Mouse (Mus musculus) hindbrain, embryonic 15.5 days (tissue): ENCODE data around the gene Psg17. TPM values are rescaled to one million over a fixed set of nuclear protein-coding genes. Genes with fewer than 3 reads are reported as not detected.
"Not testable (repeated sequence)": the region's sequence is repeated elsewhere in the genome, so short reads cannot be mapped to it uniquely, and the experiment has no call there.

Experiments used
- ATAC-seq: fragments of 200-750 bp; cut with Nextera tagmentation; 2 replicates; pipeline ENCODE4 v1.8.0; 2017; ENCODE audit warnings: low read depth, moderate number of reproducible peaks, moderate TSS enrichment; ENCODE audit not compliant: low FRiP score
- H3K27ac ChIP-seq: fragments of 300-500 bp; sonication (generic); replicated peaks from 2 replicates; pipeline ENCODE4 v1.5.1; 2015; ENCODE audit warnings: mild to moderate bottlenecking, inconsistent platforms
- H3K27me3 ChIP-seq: fragments of 300-500 bp; sonication (generic); 2 replicates; pipeline ENCODE4 v1.6.1; 2015; ENCODE audit warnings: control low read depth, inconsistent platforms
- H3K36me3 ChIP-seq: fragments of 300-500 bp; sonication (generic); 2 replicates; pipeline ENCODE4 v1.6.1; 2015; ENCODE audit warnings: control low read depth, inconsistent platforms
- H3K4me1 ChIP-seq: fragments of 300-500 bp; sonication (generic); replicated peaks from 2 replicates; pipeline ENCODE4 v1.6.1; 2015; ENCODE audit warnings: control low read depth, inconsistent platforms
- H3K4me2 ChIP-seq: fragments of 300-500 bp; sonication (generic); 2 replicates; pipeline ENCODE4 v1.6.1; 2015; ENCODE audit warnings: moderate library complexity, mild to moderate bottlenecking, inconsistent platforms
- H3K4me3 ChIP-seq: fragments of 300-500 bp; sonication (generic); 2 replicates; pipeline ENCODE4 v1.5.1; 2015; ENCODE audit warnings: mild to moderate bottlenecking, inconsistent platforms
- H3K9ac ChIP-seq: fragments of 300-500 bp; sonication (generic); 2 replicates; pipeline ENCODE4 v1.6.1; 2015; ENCODE audit warnings: inconsistent platforms
- H3K9me3 ChIP-seq: fragments of 300-500 bp; sonication (generic); 2 replicates; pipeline ENCODE4 v1.6.1; 2016; ENCODE audit warnings: control low read depth, inconsistent platforms
- WGBS: fragments of 180-500 bp; shearing (Covaris S2); methylation state at CpG from one replicate; pipeline ENCODE4 v1.1.7; 2015; 5-methylcytosine and 5-hydroxymethylcytosine counted together
- polyA plus RNA-seq: library from polyadenylated mRNA; unstranded; fragments of >200 nt; fragmentation: Nextera tagmentation; extraction: Ambion mirVana; gene quantifications from 2 replicates; pipeline ENCODE4 v1.2.1, GENCODE M21; 2015

Psg17 gene
- polyA plus RNA-seq, 1 experiment from 2014 or later, result 0.06 TPM

DNA sequence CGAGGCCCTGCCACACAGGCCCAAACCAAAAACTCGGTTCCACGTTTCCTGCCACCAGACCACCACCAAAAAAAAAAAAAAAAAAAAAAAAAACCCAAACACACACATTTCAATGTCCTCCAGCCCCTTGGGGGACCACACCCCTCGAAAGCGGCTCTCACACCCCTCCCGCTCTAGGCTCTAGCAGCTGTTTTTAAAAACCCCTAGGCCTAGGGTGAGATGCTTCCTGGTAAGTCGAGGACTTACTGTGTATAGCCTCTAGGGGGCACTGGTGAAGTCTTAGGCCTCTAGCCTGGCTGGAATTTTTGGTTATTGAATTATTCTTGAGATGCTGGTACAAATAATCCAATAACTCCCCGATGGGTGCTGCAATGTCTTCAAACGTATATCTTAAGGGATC, 7.2 kb upstream of the Psg17 start:
- H3K36me3 ChIP-seq, result no peaks in the 10 kb centered on the region
- no peaks in the 10 kb centered on the region for H3K4me1 ChIP-seq
- no peak overlapping the region for H3K4me3 ChIP-seq
- 65% methylated on average over 9 of the region's 9 CpGs for WGBS
- ATAC-seq, result no peak
- H3K27me3 ChIP-seq, result no peaks in the 10 kb centered on the region
- H3K9ac ChIP-seq, result no peak overlapping the region
- H3K27ac ChIP-seq, result no peak overlapping the region
- H3K9me3 ChIP-seq, result no peaks in the 10 kb centered on the region
- H3K4me2 ChIP-seq, result no peak overlapping the region

- Histone ChIP-seq H3K4me1 (no peaks in the 10 kb centered on the region), H3K9me3 (no peaks in the 10 kb centered on the region), H3K4me3 (no peak overlapping the region), H3K27me3 (no peaks in the 10 kb centered on the region), H3K27ac (no peak overlapping the region), H3K9ac (no peak overlapping the region), H3K4me2 (no peak overlapping the region), H3K36me3 (no peaks in the 10 kb centered on the region)
- no peak for ATAC-seq
- WGBS, result 61% methylated on average over 26 of the region's 26 CpGs
These were observed 6.6 kb upstream of the Psg17 start for GRCm38 (mm10) chr7:18827792-18828546.

- ATAC-seq, result no peak
- H3K4me1 ChIP-seq, result no peaks in the 10 kb centered on the region
- no peaks in the 10 kb centered on the region for H3K27me3 ChIP-seq
- H3K4me2 ChIP-seq, result no peak overlapping the region
- H3K9me3 ChIP-seq, result no peaks in the 10 kb centered on the region
- WGBS, result 88% methylated on average over 9 of the region's 9 CpGs
- no peaks in the 10 kb centered on the region for H3K36me3 ChIP-seq
- no peak overlapping the region for H3K9ac ChIP-seq
- no peak overlapping the region for H3K4me3 ChIP-seq
- H3K27ac ChIP-seq, result no peak overlapping the region
These were observed 3.1 kb downstream of the Psg17 start for GRCm38 (mm10) chr7:18818301-18818700.

GRCm38 (mm10) chr7:18803526-18803925, 17.9 kb downstream of the Psg17 start:
- H3K36me3 ChIP-seq, result no peaks in the 10 kb centered on the region
- H3K4me1 ChIP-seq, result no peaks in the 10 kb centered on the region
- H3K27ac ChIP-seq, result no peak overlapping the region
- no peak overlapping the region for H3K4me2 ChIP-seq
- H3K27me3 ChIP-seq, result no peaks in the 10 kb centered on the region
- no peak for ATAC-seq
- H3K9ac ChIP-seq, result no peak overlapping the region
- no peak overlapping the region for H3K4me3 ChIP-seq
- no peaks in the 10 kb centered on the region for H3K9me3 ChIP-seq

GRCm38 (mm10) chr7:18799129-18799528, 22.3 kb downstream of the Psg17 start:
- no peak for ATAC-seq
- Histone ChIP-seq H3K9ac (no peak overlapping the region), H3K27me3 (no peaks in the 10 kb centered on the region), H3K4me3 (no peak overlapping the region), H3K4me1 (no peaks in the 10 kb centered on the region), H3K36me3 (no peaks in the 10 kb centered on the region), H3K9me3 (no peaks in the 10 kb centered on the region), H3K27ac (no peak overlapping the region), H3K4me2 (no peak overlapping the region)
- WGBS, result 53% methylated on average over 3 of the region's 3 CpGs

- 86% methylated on average over 1 of the region's 1 CpGs for WGBS
- no peaks in the 10 kb centered on the region for H3K36me3 ChIP-seq
These were observed 23.0 kb downstream of the Psg17 start, which contains the start of gene Psg19 for GRCm38 (mm10) chr7:18798420-18798819. Gene Psg19 (minus strand): TSS chr7:18798520.

DNA sequence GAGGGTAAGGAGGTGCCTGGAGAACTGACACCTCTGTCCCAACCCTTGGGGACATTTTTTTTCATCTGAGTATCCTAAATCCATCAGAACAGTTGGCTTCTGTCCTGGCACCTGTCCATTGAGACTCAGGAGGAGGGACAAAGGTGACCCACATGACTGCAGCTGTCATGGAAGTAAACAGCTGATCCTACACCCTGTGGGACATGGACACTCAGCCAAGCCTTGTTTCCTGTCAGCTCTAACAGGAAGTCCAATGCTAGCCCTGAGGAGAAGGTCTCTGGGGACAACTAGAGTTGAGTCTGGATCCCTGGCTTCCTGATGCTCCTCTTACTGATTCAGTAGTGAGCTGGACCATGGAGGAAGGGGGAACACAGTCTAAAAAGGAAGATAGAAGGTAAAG, 30.7 kb downstream of the Psg17 start:
- H3K4me2 ChIP-seq, H3K36me3 ChIP-seq, H3K27me3 ChIP-seq, H3K9ac ChIP-seq, H3K4me3 ChIP-seq, H3K4me1 ChIP-seq, H3K27ac ChIP-seq, H3K9me3 ChIP-seq, ATAC-seq: not testable (repeated sequence)

More at GRCm38 (mm10) chr7:18798420-18798819, 23.0 kb downstream of the Psg17 start, which contains the start of gene Psg19:
- ATAC-seq, result no peak
- Histone ChIP-seq H3K4me1 (no peaks in the 10 kb centered on the region), H3K9ac (no peak within 1 kb of the TSS), H3K4me3 (no peak within 1 kb of the TSS), H3K4me2 (no peak within 1 kb of the TSS), H3K27me3 (no peaks in the 10 kb centered on the region), H3K9me3 (no peaks in the 10 kb centered on the region), H3K27ac (no peak within 1 kb of the TSS)

DNA sequence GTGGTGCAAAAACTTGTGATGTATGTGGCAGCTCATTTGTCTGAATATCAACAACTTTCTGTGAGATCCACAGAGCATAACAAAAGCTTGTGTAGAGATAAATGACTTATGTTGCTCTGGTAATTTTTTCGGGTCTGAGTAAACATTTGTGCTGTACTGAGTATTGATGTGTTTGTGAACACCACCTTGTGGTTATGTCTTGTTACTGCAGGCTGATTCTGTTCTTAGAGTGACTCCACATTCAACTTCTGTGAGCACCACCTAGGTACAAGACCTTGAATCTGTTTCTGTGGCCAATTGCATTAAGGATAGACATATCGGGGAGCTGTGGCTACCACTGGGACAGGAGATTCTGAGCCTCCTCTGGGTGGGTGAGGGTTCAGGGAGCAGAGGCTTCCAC, 40.1 kb downstream of the Psg17 start:
- H3K4me3 ChIP-seq, H3K9ac ChIP-seq, H3K4me2 ChIP-seq, H3K4me1 ChIP-seq, H3K9me3 ChIP-seq, H3K27me3 ChIP-seq, H3K27ac ChIP-seq, ATAC-seq, H3K36me3 ChIP-seq: not testable (repeated sequence)
- WGBS, result 62% methylated on average over 2 of the region's 2 CpGs

DNA sequence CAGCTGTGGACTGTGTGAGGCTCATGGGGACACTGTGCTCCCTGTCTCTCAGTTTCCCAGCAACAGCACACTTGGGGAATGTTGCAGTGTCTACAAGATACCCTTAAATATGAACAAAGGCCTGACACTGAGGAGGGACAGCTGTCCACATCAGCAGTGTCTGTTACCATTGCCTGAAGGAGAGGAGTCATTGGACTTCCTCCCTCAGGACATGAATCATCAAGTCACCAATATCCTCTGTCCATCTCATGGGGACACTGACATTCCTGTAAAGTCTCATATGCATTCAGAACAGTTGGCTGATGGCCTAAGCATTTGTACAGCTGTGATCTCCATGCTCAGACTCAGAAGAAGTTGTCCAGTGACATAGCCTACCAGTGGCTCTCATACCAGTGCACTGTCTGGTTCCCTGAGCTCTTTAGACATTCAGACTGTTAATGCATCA, 42.0 kb downstream of the Psg17 start:
- Histone ChIP-seq H3K4me2 (no peak overlapping the region), H3K36me3 (no peaks in the 10 kb centered on the region), H3K4me3 (no peak overlapping the region), H3K27me3 (no peaks in the 10 kb centered on the region), H3K4me1 (no peaks in the 10 kb centered on the region), H3K27ac (no peak overlapping the region), H3K9me3 (no peaks in the 10 kb centered on the region), H3K9ac (no peak overlapping the region)
- no peak for ATAC-seq

Other genes starting within 250 kb of the Psg17 start
- not detected in 2 replicates for gene Psg23, start 205.1 kb downstream of the Psg17 start, polyA plus RNA-seq
- not detected in 2 replicates for gene Psg21, start 164.9 kb downstream of the Psg17 start, polyA plus RNA-seq
- gene Psg20, start 135.4 kb downstream of the Psg17 start, polyA plus RNA-seq, result 0.08 TPM in 1 of 2 replicates, not detected in the other
- gene Psg22, start 103.5 kb downstream of the Psg17 start, polyA plus RNA-seq, result not detected in 2 replicates
- gene Psg19, start 23.1 kb downstream of the Psg17 start, polyA plus RNA-seq, result not detected in 2 replicates
- 0.44 and 1.3 TPM in 2 replicates for gene Mill2, start 18.4 kb upstream of the Psg17 start, polyA plus RNA-seq
- gene Pglyrp1, start 49.7 kb upstream of the Psg17 start, polyA plus RNA-seq, result 22.9 and 25.9 TPM in 2 replicates
- 29.7 and 30.6 TPM in 2 replicates for gene Ccdc61, start 88.8 kb upstream of the Psg17 start, polyA plus RNA-seq
- gene Nova2, start 104.3 kb upstream of the Psg17 start, polyA plus RNA-seq, result 12.5 and 13.0 TPM in 2 replicates
- gene Nanos2, start 165.8 kb upstream of the Psg17 start, polyA plus RNA-seq, result 0.53 and 0.83 TPM in 2 replicates
- 6.9 and 7.2 TPM in 2 replicates for gene Mypop, start 169.6 kb upstream of the Psg17 start, polyA plus RNA-seq
- 31.6 and 35.2 TPM in 2 replicates for gene Irf2bp1, start 182.4 kb upstream of the Psg17 start, polyA plus RNA-seq
- gene Foxa3, start 201.9 kb upstream of the Psg17 start, polyA plus RNA-seq, result 0.08 TPM in 1 of 2 replicates, not detected in the other
- 27.5 and 30.1 TPM in 2 replicates for gene Sympk, start 202.8 kb upstream of the Psg17 start, polyA plus RNA-seq
- 0.16 and 0.31 TPM in 2 replicates for gene Rsph6a, start 233.1 kb upstream of the Psg17 start, polyA plus RNA-seq